Mouse (Mus musculus) heart, adult 11 months (tissue): ENCODE data around the gene Abhd15.

Experiments
- DNase-seq: peaks from one replicate; pipeline ENCODE4 v3.0.0; 2022

The Abhd15 gene

GRCm38 (mm10) chr11:77514832-77515636 is at the start of gene Abhd15:
TSS of gene Abhd15 (plus strand) at chr11:77515121.
- DNase-seq: peak; percentile 99

- peak; percentile 93 for DNase-seq
These were observed 48.4 kb upstream of the Abhd15 start for GRCm38 (mm10) chr11:77466544-77466943.

- peak; percentile 98 for DNase-seq
These were observed 47.8 kb upstream of the Abhd15 start for GRCm38 (mm10) chr11:77467157-77467556.

- DNase-seq: peak; percentile 97
These were observed 47.1 kb upstream of the Abhd15 start for GRCm38 (mm10) chr11:77467784-77468183.

- DNase-seq: no peak
These were observed 46.5 kb upstream of the Abhd15 start for GRCm38 (mm10) chr11:77468397-77468796.

- DNase-seq: peak; percentile 90
These were observed 43.5 kb upstream of the Abhd15 start for GRCm38 (mm10) chr11:77471407-77471806.

- peak; percentile 91 for DNase-seq
These were observed 42.1 kb upstream of the Abhd15 start for GRCm38 (mm10) chr11:77472775-77473174.

- no peak for DNase-seq
These were observed 38.7 kb upstream of the Abhd15 start for GRCm38 (mm10) chr11:77476216-77476615.

- no peak for DNase-seq
These were observed 38.0 kb upstream of the Abhd15 start for GRCm38 (mm10) chr11:77476895-77477294.

GRCm38 (mm10) chr11:77483043-77483442 is 31.9 kb upstream of the Abhd15 start:
- peak; percentile 90 for DNase-seq

- peak; percentile 83 for DNase-seq
These were observed 31.2 kb upstream of the Abhd15 start for GRCm38 (mm10) chr11:77483510-77484255.

- no peak for DNase-seq
These were observed 29.7 kb upstream of the Abhd15 start for GRCm38 (mm10) chr11:77485229-77485628.

GRCm38 (mm10) chr11:77486798-77487197 is 28.1 kb upstream of the Abhd15 start:
- DNase-seq: peak; percentile 89

- peak; percentile 96 for DNase-seq
These were observed 25.9 kb upstream of the Abhd15 start for GRCm38 (mm10) chr11:77488771-77489581.

GRCm38 (mm10) chr11:77489591-77490235 is 25.2 kb upstream of the Abhd15 start, which contains the start of gene Ankrd13b:
TSS of gene Ankrd13b (minus strand) at chr11:77489678.
- peak; percentile 98 for DNase-seq

- DNase-seq: peak; percentile 88
These were observed 24.5 kb upstream of the Abhd15 start for GRCm38 (mm10) chr11:77490451-77490850.

- DNase-seq: peak; percentile 99
These were observed 23.8 kb upstream of the Abhd15 start for GRCm38 (mm10) chr11:77491123-77491501.

- DNase-seq: peak; percentile 98
These were observed 23.2 kb upstream of the Abhd15 start for GRCm38 (mm10) chr11:77491502-77492291.

GRCm38 (mm10) chr11:77492311-77492871 is 22.5 kb upstream of the Abhd15 start:
- DNase-seq: peak; percentile 95

- peak; percentile 99 for DNase-seq
These were observed 22.0 kb upstream of the Abhd15 start for GRCm38 (mm10) chr11:77492911-77493332.
